In the genomic region with DNA sequence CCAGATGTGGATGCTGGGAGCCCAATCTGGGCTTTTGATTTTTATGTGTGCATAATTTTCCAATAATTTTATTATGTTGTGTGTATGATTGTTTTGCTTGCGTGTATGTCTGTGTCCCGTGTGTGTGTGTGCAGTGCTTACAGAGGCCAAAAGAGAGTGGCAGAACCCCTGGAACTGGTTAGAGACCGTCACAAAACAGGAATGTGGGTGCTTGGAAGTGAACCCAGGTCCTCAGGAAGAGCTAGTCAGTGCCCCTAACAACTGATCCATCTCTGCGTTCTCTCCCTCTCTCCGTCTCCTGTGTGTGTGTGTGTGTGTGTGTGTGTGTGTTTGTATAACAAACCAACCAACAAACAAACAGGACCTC, we compare ENCODE assay signal across 8 mouse cellular contexts. TPM values are rescaled to one million over a fixed set of nuclear protein-coding genes. Genes with fewer than 3 reads are reported as not detected.
DNase-seq lines count a peak whose midpoint lies in the region; ATAC-seq and TF ChIP-seq lines count a peak whose summit lies in the region.

No protein-coding gene starts in this region.

- H3K4me3 ChIP-seq in kidney, adult 2 months (ENCODE audit: insufficient read depth, low read depth, low read length): peak overlapping the region; percentile 2
- peak overlapping the region; percentile 79 for H3K4me3 ChIP-seq in cortical plate, adult 2 months (ENCODE audit: insufficient read depth, low read length)
- peak overlapping the region; percentile 89 for H3K4me3 ChIP-seq in hindbrain, embryonic 15.5 days
- peak overlapping the region; percentile 78 for H3K4me3 ChIP-seq in midbrain, embryonic 14.5 days (replicated peaks; ENCODE audit: low read depth, low read length)

- TF ChIP-seq POLR2A in kidney, adult 2 months (IDR thresholded peaks at IDR 0.05; ENCODE audit: low read depth, low read length): no peak
- TF ChIP-seq POLR2A in cortical plate, adult 2 months (IDR thresholded peaks at IDR 0.05; ENCODE audit: extremely low read depth, insufficient read depth, low read length): no peak

- H3K4me2 ChIP-seq in hindbrain, embryonic 15.5 days: peak overlapping the region; percentile 86
- H3K4me2 ChIP-seq in midbrain, embryonic 14.5 days (ENCODE audit: low read length): peak overlapping the region; percentile 89

- H3K4me1 ChIP-seq in kidney, adult 2 months (ENCODE audit: control insufficient read depth, insufficient read depth, low read length): peaks cover 11% of the 10 kb centered on the region
- peaks cover 11% of the 10 kb centered on the region for H3K4me1 ChIP-seq in cortical plate, adult 2 months (ENCODE audit: control insufficient read depth, insufficient read depth, low read length)
- H3K4me1 ChIP-seq in hindbrain, embryonic 15.5 days (replicated peaks): peaks cover 38% of the 10 kb centered on the region
- peaks cover 20% of the 10 kb centered on the region for H3K4me1 ChIP-seq in midbrain, embryonic 14.5 days (ENCODE audit: control insufficient read depth, insufficient read depth, low read length)

- no peak for DNase-seq in kidney, adult 2 months
- DNase-seq in kidney, postnatal 36 days: no peak
- no peak for DNase-seq in midbrain, embryonic 14.5 days
- DNase-seq in urinary bladder, adult 18-20 months (ENCODE audit: low spot score in 2 of 2): no peak
- DNase-seq in layer of hippocampus, adult 11-12 months (ENCODE audit: low spot score): no peak
- DNase-seq in urinary bladder, postnatal 25 days (ENCODE audit: low spot score): no peak

- no peaks in the 10 kb centered on the region for H3K9me3 ChIP-seq in hindbrain, embryonic 15.5 days
- no peaks in the 10 kb centered on the region for H3K9me3 ChIP-seq in midbrain, embryonic 14.5 days (ENCODE audit: control insufficient read depth, low read length)

- H3K27me3 ChIP-seq in kidney, adult 2 months (replicated peaks; ENCODE audit: control insufficient read depth, insufficient read depth, low read length): no peaks in the 10 kb centered on the region
- no peaks in the 10 kb centered on the region for H3K27me3 ChIP-seq in hindbrain, embryonic 15.5 days
- no peaks in the 10 kb centered on the region for H3K27me3 ChIP-seq in midbrain, embryonic 14.5 days (ENCODE audit: control insufficient read depth, insufficient read depth, low read length)

- 26% methylated on average over 5 of the region's 5 CpGs for WGBS in kidney, adult 2 months
- WGBS in hindbrain, embryonic 15.5 days: 25% methylated on average over 5 of the region's 5 CpGs
- 25% methylated on average over 5 of the region's 5 CpGs for WGBS in midbrain, embryonic 14.5 days

- H3K27ac ChIP-seq in kidney, adult 2 months (ENCODE audit: insufficient read depth, low read depth, low read length): no peak overlapping the region
- H3K27ac ChIP-seq in cortical plate, adult 2 months (ENCODE audit: insufficient read depth, low read length): no peak overlapping the region
- H3K27ac ChIP-seq in hindbrain, embryonic 15.5 days (replicated peaks): peak overlapping the region; percentile 91
- peak overlapping the region; percentile 65 for H3K27ac ChIP-seq in midbrain, embryonic 14.5 days (replicated peaks; ENCODE audit: low read depth, low read length)

- no peak for TF ChIP-seq CTCF in kidney, adult 2 months (conservative IDR thresholded peaks at IDR 0.05; ENCODE audit: insufficient read depth, insufficient read length, low read depth, low read length)
- 0 out of 2 replicates have a peak, but pooled peaks have one; percentile 14 for TF ChIP-seq CTCF in cortical plate, adult 2 months (IDR thresholded peaks at IDR 0.05; ENCODE audit: extremely low read depth, insufficient read depth, low read length)

- H3K36me3 ChIP-seq in kidney, adult 2 months (ENCODE audit: control insufficient read depth, insufficient read depth, low read length): no peaks in the 10 kb centered on the region
- H3K36me3 ChIP-seq in hindbrain, embryonic 15.5 days: peaks cover 20% of the 10 kb centered on the region
- peaks cover 25% of the 10 kb centered on the region for H3K36me3 ChIP-seq in midbrain, embryonic 14.5 days (ENCODE audit: control insufficient read depth, insufficient read depth, low read length)

- ATAC-seq in hindbrain, embryonic 15.5 days (ENCODE audit: low FRiP score, low read depth): no peak; the same call in none of the 2 replicates
- ATAC-seq in midbrain, embryonic 14.5 days (ENCODE audit: low FRiP score, low TSS enrichment): no peak

- H3K9ac ChIP-seq in hindbrain, embryonic 15.5 days: peak overlapping the region; percentile 91
- H3K9ac ChIP-seq in midbrain, embryonic 14.5 days (replicated peaks; ENCODE audit: low read length): peak overlapping the region; percentile 76; the same call in 1 of the 2 replicates

RNA-seq across cellular contexts. Expression of a gene that starts 0.3 kb away (rescaled TPM):
- 22.4 and 22.7 TPM in 2 replicates for polyA plus RNA-seq in kidney, adult 2 months (2012; rRNA removed)
- polyA plus RNA-seq in cortical plate, adult 2 months (2012; rRNA removed): 35.9 and 39.1 TPM in 2 replicates
- 18.8 and 19.6 TPM in 2 replicates for polyA plus RNA-seq in hindbrain, embryonic 15.5 days (2015; fragmentation: Nextera tagmentation; extraction: Ambion mirVana)
- polyA plus RNA-seq in midbrain, embryonic 14.5 days (2014; fragmentation: Nextera tagmentation; extraction: Ambion mirVana): 19.3 and 19.4 TPM in 2 replicates

RNA-seq across cellular contexts. Expression of a gene that starts 15.3 kb away (rescaled TPM):
- polyA plus RNA-seq in kidney, adult 2 months (2012; rRNA removed): 40.8 and 45.0 TPM in 2 replicates
- polyA plus RNA-seq in cortical plate, adult 2 months (2012; rRNA removed): 52.5 and 56.5 TPM in 2 replicates
- polyA plus RNA-seq in hindbrain, embryonic 15.5 days (2015; fragmentation: Nextera tagmentation; extraction: Ambion mirVana): 90.0 and 91.0 TPM in 2 replicates
- 81.2 and 89.5 TPM in 2 replicates for polyA plus RNA-seq in midbrain, embryonic 14.5 days (2014; fragmentation: Nextera tagmentation; extraction: Ambion mirVana)

RNA-seq across cellular contexts. Expression of a gene that starts 22.8 kb away (rescaled TPM):
- 36.3 and 45.2 TPM in 2 replicates for polyA plus RNA-seq in kidney, adult 2 months (2012; rRNA removed)
- polyA plus RNA-seq in cortical plate, adult 2 months (2012; rRNA removed): 6.3 and 7.2 TPM in 2 replicates
- polyA plus RNA-seq in hindbrain, embryonic 15.5 days (2015; fragmentation: Nextera tagmentation; extraction: Ambion mirVana): 5.4 and 5.6 TPM in 2 replicates
- polyA plus RNA-seq in midbrain, embryonic 14.5 days (2014; fragmentation: Nextera tagmentation; extraction: Ambion mirVana): 3.2 and 4.2 TPM in 2 replicates

RNA-seq across cellular contexts. Expression of a gene that starts 29.6 kb away (rescaled TPM):
- polyA plus RNA-seq in kidney, adult 2 months (2012; rRNA removed): 21.6 and 27.3 TPM in 2 replicates
- polyA plus RNA-seq in cortical plate, adult 2 months (2012; rRNA removed): 113 and 117 TPM in 2 replicates
- polyA plus RNA-seq in hindbrain, embryonic 15.5 days (2015; fragmentation: Nextera tagmentation; extraction: Ambion mirVana): 89.9 and 93.8 TPM in 2 replicates
- 68.2 and 78.7 TPM in 2 replicates for polyA plus RNA-seq in midbrain, embryonic 14.5 days (2014; fragmentation: Nextera tagmentation; extraction: Ambion mirVana)

RNA-seq across cellular contexts. Expression of a gene that starts 29.6 kb away (rescaled TPM):
- polyA plus RNA-seq in kidney, adult 2 months (2012; rRNA removed): 40.0 and 43.9 TPM in 2 replicates
- polyA plus RNA-seq in cortical plate, adult 2 months (2012; rRNA removed): 50.6 and 53.1 TPM in 2 replicates
- polyA plus RNA-seq in hindbrain, embryonic 15.5 days (2015; fragmentation: Nextera tagmentation; extraction: Ambion mirVana): 43.2 and 50.5 TPM in 2 replicates
- polyA plus RNA-seq in midbrain, embryonic 14.5 days (2014; fragmentation: Nextera tagmentation; extraction: Ambion mirVana): 28.5 and 35.8 TPM in 2 replicates

Comparison
In these comparisons a context has a peak if more than half of its experiments do, and no peak if none do; other contexts are left out.
1. H3K27ac ChIP-seq: peak in hindbrain, embryonic 15.5 days (single experiment) and midbrain, embryonic 14.5 days (single experiment); none in kidney, adult 2 months (single experiment) and cortical plate, adult 2 months (single experiment).
2. H3K4me3 ChIP-seq: peak in every context shown above with its lines; median percentile 89 in hindbrain, embryonic 15.5 days; 79 in cortical plate, adult 2 months; 78 in midbrain, embryonic 14.5 days; 2 in kidney, adult 2 months.